20 mouse cellular contexts compared by ENCODE assay signal in genomic region chr8:114832251-114832774, GRCm38 (mm10).
DNase-seq lines count a peak whose midpoint lies in the region; ATAC-seq and TF ChIP-seq lines count a peak whose summit lies in the region.
"Had no signal": no experiment of that assay in that cellular context is flagged by ENCODE, and none has a peak within 500 bp of the region (broad histone marks: within the 10 kb centered on the region; RNA-seq: fewer than 3 reads in every experiment).

No protein-coding gene starts in this region.

- H3K4me1 ChIP-seq in heart, adult 2 months (ENCODE audit: control insufficient read depth, insufficient read depth, low read length), result no peaks in the 10 kb centered on the region; the same call in 1 of the 2 replicates
- no peaks in the 10 kb centered on the region for H3K4me1 ChIP-seq in forebrain, embryonic 11.5 days (replicated peaks; ENCODE audit: control insufficient read depth, insufficient read depth, low read length)
- H3K4me1 ChIP-seq: embryonic facial prominence, embryonic 12.5 days; limb, embryonic 13.5 days; midbrain, embryonic 10.5 days had no signal

- no peak overlapping the region for H3K27ac ChIP-seq in heart, adult 2 months
- H3K27ac ChIP-seq in forebrain, embryonic 11.5 days (ENCODE audit: low read depth, low read length), result no peak overlapping the region
- H3K27ac ChIP-seq: embryonic facial prominence, embryonic 12.5 days; heart, embryonic 15.5 days; hindbrain, embryonic 14.5 days; limb, embryonic 13.5 days; liver, embryonic 14.5 days; midbrain, embryonic 10.5 days had no signal

- no peaks in the 10 kb centered on the region for H3K79me2 ChIP-seq in heart, adult 2 months (replicated peaks; ENCODE audit: control insufficient read depth, insufficient read depth, low read length)

- no peak overlapping the region for H3K4me2 ChIP-seq in forebrain, embryonic 11.5 days (ENCODE audit: low read depth, low read length, severe bottlenecking)
- H3K4me2 ChIP-seq: embryonic facial prominence, embryonic 12.5 days; heart, embryonic 15.5 days; hindbrain, embryonic 14.5 days; limb, embryonic 13.5 days had no signal

- no peak overlapping the region for H3K4me3 ChIP-seq in heart, adult 2 months
- no peak overlapping the region for H3K4me3 ChIP-seq in forebrain, embryonic 11.5 days (ENCODE audit: low read depth, low read length)
- H3K4me3 ChIP-seq: embryonic facial prominence, embryonic 12.5 days; heart, embryonic 15.5 days; limb, embryonic 13.5 days; midbrain, embryonic 10.5 days had no signal

- no peak for TF ChIP-seq EP300 in heart, adult 2 months (IDR thresholded peaks at IDR 0.05; ENCODE audit: insufficient read depth, low read depth, low read length)

- no peak for TF ChIP-seq POLR2A in heart, adult 2 months (IDR thresholded peaks at IDR 0.05; ENCODE audit: insufficient read depth, low read depth, low read length)

- intact Hi-C loops in heart, adult 2 months (cut with DNase I), result no loop called here
- intact Hi-C loops in heart, postnatal 10 days (cut with DNase I), result no loop called here

- H3K36me3 ChIP-seq in heart, adult 2 months (ENCODE audit: control insufficient read depth, insufficient read depth, low read length), result no peaks in the 10 kb centered on the region
- H3K36me3 ChIP-seq in forebrain, embryonic 11.5 days (ENCODE audit: control insufficient read depth, insufficient read depth, low read length), result no peaks in the 10 kb centered on the region
- H3K36me3 ChIP-seq: embryonic facial prominence, embryonic 12.5 days; G1E; heart, embryonic 15.5 days; limb, embryonic 13.5 days; midbrain, embryonic 10.5 days had no signal

- no peaks in the 10 kb centered on the region for H3K9me3 ChIP-seq in forebrain, embryonic 11.5 days (ENCODE audit: control insufficient read depth, low read length)
- H3K9me3 ChIP-seq: embryonic facial prominence, embryonic 12.5 days; heart, embryonic 15.5 days; limb, embryonic 13.5 days; midbrain, embryonic 10.5 days had no signal

- no peak overlapping the region for H3K9ac ChIP-seq in heart, adult 2 months (ENCODE audit: low read depth, low read length)
- no peak overlapping the region for H3K9ac ChIP-seq in forebrain, embryonic 11.5 days (ENCODE audit: low read length)
- H3K9ac ChIP-seq: embryonic facial prominence, embryonic 12.5 days; heart, embryonic 15.5 days; hindbrain, embryonic 14.5 days; limb, embryonic 13.5 days; liver, embryonic 14.5 days had no signal

- DNase-seq in heart, adult 2 months, result peak; percentile 38 to 49
- no peak for DNase-seq in heart, postnatal 10 days
- peak; percentile 20 for DNase-seq in urinary bladder, postnatal 14 days (ENCODE audit: low spot score)
- DNase-seq in urinary bladder, postnatal 25 days (ENCODE audit: low spot score), result no peak
- peak; percentile 59 for DNase-seq in gonadal fat pad, adult 2 months (ENCODE audit: low read depth)
- DNase-seq in forebrain, embryonic 11.5 days (ENCODE audit: low spot score), result no peak
- DNase-seq in layer of hippocampus, adult 8-10 months (ENCODE audit: low spot score in 2 of 2), result no peak
- DNase-seq: cerebellum, adult 11-12 months; kidney, adult 18-20 months; kidney, postnatal 25 days; right cerebral cortex, adult 18-20 months; thymus, adult 2 months had no signal

- 79% methylated on average over 8 of the region's 8 CpGs for WGBS in heart, adult 2 months
- WGBS in forebrain, embryonic 11.5 days, result 91% methylated on average over 8 of the region's 8 CpGs

- H3K27me3 ChIP-seq in heart, adult 2 months (ENCODE audit: control insufficient read depth, insufficient read depth, low read length), result no peaks in the 10 kb centered on the region
- H3K27me3 ChIP-seq in forebrain, embryonic 11.5 days (ENCODE audit: control insufficient read depth, insufficient read depth, low read length), result no peaks in the 10 kb centered on the region
- H3K27me3 ChIP-seq: embryonic facial prominence, embryonic 12.5 days; heart, embryonic 15.5 days; limb, embryonic 13.5 days had no signal

- no peak for ATAC-seq in forebrain, embryonic 11.5 days (replicated peaks; ENCODE audit: low FRiP score)
- ATAC-seq: CD4-positive, CD25-positive, alpha-beta regulatory T cell, adult 4 months had no signal

- TF ChIP-seq CTCF in heart, adult 2 months (IDR thresholded peaks at IDR 0.05), result no peak

Comparison
In these comparisons a context has a peak if more than half of its experiments do, and no peak if none do; other contexts are left out.
1. DNase-seq: peak in heart, adult 2 months (2 of 2), urinary bladder, postnatal 14 days (single experiment) and gonadal fat pad, adult 2 months (single experiment); none in heart, postnatal 10 days (0 of 2), urinary bladder, postnatal 25 days (single experiment), forebrain, embryonic 11.5 days (single experiment) and layer of hippocampus, adult 8-10 months (0 of 2).